Mouse (Mus musculus) mouse trophoblast stem cell (cell line): ENCODE measurements around the gene Ube2e2.
"Not testable (repeated sequence)": the region's sequence is repeated elsewhere in the genome, so short reads cannot be mapped to it uniquely, and the experiment has no call there.

Experiments
- in situ Hi-C, 2 experiments: fragments of 300-500 bp; cut with MseI, MboI; formaldehyde crosslinking; loops; 2 replicates in 1 of 2; 3 replicates in 1 of 2; pipeline ENCODE4 v1.15.1; 2025

The Ube2e2 gene

GRCm38 (mm10) chr14:18637739-18638138 lies 256.3 kb downstream of the Ube2e2 start:
- in situ Hi-C loops, result no loop called here

GRCm38 (mm10) chr14:18628170-18628569 lies 265.9 kb downstream of the Ube2e2 start:
- in situ Hi-C loops, result no loop called here

GRCm38 (mm10) chr14:18618603-18619002 lies 275.5 kb downstream of the Ube2e2 start:
- in situ Hi-C loops, result no loop called here

GRCm38 (mm10) chr14:18601927-18602326 lies 292.1 kb downstream of the Ube2e2 start:
- in situ Hi-C loops, result no loop called here

GRCm38 (mm10) chr14:18586239-18587034 lies 307.6 kb downstream of the Ube2e2 start:
- in situ Hi-C loops, result no loop called here

GRCm38 (mm10) chr14:18581735-18582134 lies 312.3 kb downstream of the Ube2e2 start:
- in situ Hi-C loops, result no loop called here

- in situ Hi-C loops, result no loop called here
These were observed 319.3 kb downstream of the Ube2e2 start for GRCm38 (mm10) chr14:18574756-18575155.

GRCm38 (mm10) chr14:18574130-18574721 lies 319.8 kb downstream of the Ube2e2 start:
- in situ Hi-C loops, result no loop called here

- in situ Hi-C loops, result no loop called here
These were observed 320.6 kb downstream of the Ube2e2 start for GRCm38 (mm10) chr14:18573286-18573956.

- in situ Hi-C loops, result no loop called here
These were observed 321.2 kb downstream of the Ube2e2 start for GRCm38 (mm10) chr14:18572852-18573251.

GRCm38 (mm10) chr14:18569615-18570014 lies 324.5 kb downstream of the Ube2e2 start:
- in situ Hi-C loops, result no loop called here

GRCm38 (mm10) chr14:18564999-18565398 lies 329.1 kb downstream of the Ube2e2 start:
- in situ Hi-C loops, result not testable (repeated sequence)

GRCm38 (mm10) chr14:18555287-18555686 lies 338.8 kb downstream of the Ube2e2 start:
- in situ Hi-C loops, result no loop called here

- in situ Hi-C loops, result no loop called here
These were observed 339.5 kb downstream of the Ube2e2 start for GRCm38 (mm10) chr14:18554627-18554988.

GRCm38 (mm10) chr14:18553987-18554626 lies 340.0 kb downstream of the Ube2e2 start:
- in situ Hi-C loops, result no loop called here

GRCm38 (mm10) chr14:18547541-18547940 lies 346.5 kb downstream of the Ube2e2 start:
- in situ Hi-C loops, result no loop called here

- in situ Hi-C loops, result not testable (repeated sequence)
These were observed 355.0 kb downstream of the Ube2e2 start for GRCm38 (mm10) chr14:18539092-18539491.

GRCm38 (mm10) chr14:18530899-18531298 lies 363.2 kb downstream of the Ube2e2 start:
- in situ Hi-C loops, result no loop called here

GRCm38 (mm10) chr14:18530496-18530895 lies 363.6 kb downstream of the Ube2e2 start:
- in situ Hi-C loops, result no loop called here
